Mouse (Mus musculus) R1 (cell line): ENCODE results near the gene Rcsd1.
A peak's percentile ranks its signal among the peaks of the same experiment; 100 is the strongest.

Experiments
- DNase-seq: peaks from one replicate; pipeline ENCODE4 v3.0.0-alpha.2; 2018; ENCODE audit warnings: low read depth, low spot score

Rcsd1 gene

DNA sequence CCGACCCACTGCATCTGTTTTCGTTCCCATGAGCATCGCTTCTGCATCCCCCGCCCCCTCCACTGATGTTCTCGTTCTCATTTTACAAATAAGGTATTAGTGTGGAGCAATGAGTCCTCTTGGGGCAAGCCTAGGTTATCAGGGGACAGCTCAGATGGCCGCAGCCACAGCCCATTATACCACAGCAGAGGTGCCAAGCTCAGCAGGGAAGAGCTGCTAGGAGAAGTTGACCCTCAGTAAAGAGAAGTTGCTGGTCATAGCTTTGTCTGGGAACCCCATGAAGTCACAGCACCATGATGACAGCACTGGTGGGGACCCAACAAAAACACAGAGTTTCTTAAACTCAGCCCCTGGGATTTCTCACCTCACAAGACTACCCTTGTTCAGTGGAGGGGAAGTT lies 47.8 kb downstream of the Rcsd1 start:
- DNase-seq: no peak

- no peak for DNase-seq
These were observed 48.4 kb downstream of the Rcsd1 start for GRCm38 (mm10) chr1:165661191-165661590.

DNA sequence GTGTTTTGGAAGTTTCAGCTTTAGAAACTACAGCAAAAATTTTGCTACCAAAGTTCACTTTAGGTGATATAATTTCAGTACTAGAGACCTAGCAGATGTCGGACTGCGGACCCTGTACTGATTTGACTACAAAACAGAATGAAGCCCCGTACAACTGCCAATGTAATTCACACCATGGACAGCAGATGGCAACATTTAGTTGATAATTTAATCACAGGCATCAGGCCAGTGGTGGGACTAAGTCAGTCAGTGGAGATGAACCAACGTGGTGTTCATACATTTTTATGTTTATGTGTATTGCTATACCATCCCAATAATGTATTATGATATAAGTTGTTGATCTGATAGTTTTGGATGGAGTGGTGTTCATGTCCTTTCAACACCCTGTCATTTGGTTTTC lies 48.8 kb downstream of the Rcsd1 start:
- peak; percentile 62 for DNase-seq

- peak; percentile 91 for DNase-seq
These were observed 51.0 kb downstream of the Rcsd1 start for GRCm38 (mm10) chr1:165658602-165659001.

- no peak for DNase-seq
These were observed 54.1 kb downstream of the Rcsd1 start for GRCm38 (mm10) chr1:165655482-165655881.

DNA sequence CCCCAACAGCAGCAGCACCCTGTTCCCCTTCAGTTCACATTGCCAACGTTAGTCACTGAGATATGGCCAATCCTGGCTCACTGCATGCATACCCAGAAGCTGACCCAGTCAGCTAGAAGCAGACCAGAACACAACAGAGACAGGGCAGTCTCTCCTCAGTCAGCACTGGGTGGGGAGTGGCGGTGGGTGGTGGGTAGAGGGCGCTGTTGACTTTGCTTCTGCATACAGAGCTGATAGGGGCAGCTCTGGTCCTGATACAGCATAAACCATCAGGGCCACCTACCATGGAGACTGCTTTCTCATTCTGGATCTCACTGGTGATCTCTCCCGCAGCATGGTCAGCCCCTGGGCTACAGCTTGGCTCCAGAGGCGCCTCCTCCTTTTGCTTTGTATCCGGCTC lies 54.5 kb downstream of the Rcsd1 start:
- peak; percentile 72 for DNase-seq

DNA sequence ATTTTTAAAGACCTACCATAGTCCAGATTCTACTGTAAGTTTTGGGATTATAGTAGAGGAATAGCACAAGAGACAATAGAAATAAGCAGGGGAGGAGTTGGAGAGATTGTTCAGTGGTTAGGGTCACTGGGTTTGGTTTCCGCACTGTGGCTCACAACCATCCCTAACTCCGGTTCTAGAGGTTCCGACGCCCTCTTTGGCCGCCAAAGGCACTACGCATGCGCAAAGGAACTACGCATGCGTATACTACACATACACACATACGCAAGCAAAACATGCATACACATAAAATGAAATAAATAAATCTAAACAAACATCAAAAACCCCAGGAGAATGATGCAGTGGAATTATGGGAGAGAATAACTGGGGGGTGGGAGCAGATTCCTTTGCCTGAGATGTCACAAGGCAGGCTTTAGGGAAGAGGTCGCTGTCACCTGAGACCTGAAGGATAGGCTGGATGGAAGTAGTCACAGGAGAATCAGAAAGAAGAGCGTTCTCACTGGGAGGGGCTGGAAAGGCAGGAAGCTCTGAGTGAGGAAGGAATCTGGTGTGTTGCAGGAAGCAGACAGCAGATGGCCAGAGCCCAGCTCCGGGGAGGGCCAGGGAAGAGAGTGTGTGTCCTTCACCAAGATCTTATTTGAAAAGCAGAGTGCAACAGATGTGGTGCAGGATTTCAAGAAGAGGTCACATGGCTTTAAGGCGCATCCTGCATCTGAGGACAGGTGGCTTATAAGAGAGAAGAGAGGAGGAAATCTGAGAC lies 56.3 kb downstream of the Rcsd1 start:
- peak; percentile 94 for DNase-seq

- DNase-seq: peak; percentile 96
These were observed 57.0 kb downstream of the Rcsd1 start for GRCm38 (mm10) chr1:165652507-165652906.

- DNase-seq: no peak
These were observed 58.4 kb downstream of the Rcsd1 start for GRCm38 (mm10) chr1:165651158-165651557.

DNA sequence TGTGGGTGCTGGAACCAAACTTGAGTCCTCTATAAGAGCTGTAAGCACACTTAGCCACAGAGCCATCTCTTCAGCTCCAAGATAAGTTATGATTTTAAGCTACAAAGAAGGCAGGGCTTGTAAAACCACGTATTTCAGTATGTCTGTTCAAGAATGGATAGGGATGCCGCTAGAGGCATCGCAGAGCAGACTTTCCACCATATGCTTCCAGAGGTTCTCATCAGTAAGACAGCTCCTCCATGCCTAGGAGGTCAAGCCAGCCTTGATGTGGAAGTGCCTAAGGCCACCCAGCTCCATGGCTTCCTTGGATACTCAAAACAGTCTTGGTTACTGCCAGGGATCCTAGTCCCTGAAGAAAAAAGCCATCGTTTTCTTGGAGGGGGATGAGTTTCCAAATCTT lies 64.5 kb downstream of the Rcsd1 start:
- DNase-seq: peak; percentile 56

GRCm38 (mm10) chr1:165643735-165644134 lies 65.8 kb downstream of the Rcsd1 start:
- no peak for DNase-seq

- no peak for DNase-seq
These were observed 66.7 kb downstream of the Rcsd1 start for GRCm38 (mm10) chr1:165642780-165643311.

DNA sequence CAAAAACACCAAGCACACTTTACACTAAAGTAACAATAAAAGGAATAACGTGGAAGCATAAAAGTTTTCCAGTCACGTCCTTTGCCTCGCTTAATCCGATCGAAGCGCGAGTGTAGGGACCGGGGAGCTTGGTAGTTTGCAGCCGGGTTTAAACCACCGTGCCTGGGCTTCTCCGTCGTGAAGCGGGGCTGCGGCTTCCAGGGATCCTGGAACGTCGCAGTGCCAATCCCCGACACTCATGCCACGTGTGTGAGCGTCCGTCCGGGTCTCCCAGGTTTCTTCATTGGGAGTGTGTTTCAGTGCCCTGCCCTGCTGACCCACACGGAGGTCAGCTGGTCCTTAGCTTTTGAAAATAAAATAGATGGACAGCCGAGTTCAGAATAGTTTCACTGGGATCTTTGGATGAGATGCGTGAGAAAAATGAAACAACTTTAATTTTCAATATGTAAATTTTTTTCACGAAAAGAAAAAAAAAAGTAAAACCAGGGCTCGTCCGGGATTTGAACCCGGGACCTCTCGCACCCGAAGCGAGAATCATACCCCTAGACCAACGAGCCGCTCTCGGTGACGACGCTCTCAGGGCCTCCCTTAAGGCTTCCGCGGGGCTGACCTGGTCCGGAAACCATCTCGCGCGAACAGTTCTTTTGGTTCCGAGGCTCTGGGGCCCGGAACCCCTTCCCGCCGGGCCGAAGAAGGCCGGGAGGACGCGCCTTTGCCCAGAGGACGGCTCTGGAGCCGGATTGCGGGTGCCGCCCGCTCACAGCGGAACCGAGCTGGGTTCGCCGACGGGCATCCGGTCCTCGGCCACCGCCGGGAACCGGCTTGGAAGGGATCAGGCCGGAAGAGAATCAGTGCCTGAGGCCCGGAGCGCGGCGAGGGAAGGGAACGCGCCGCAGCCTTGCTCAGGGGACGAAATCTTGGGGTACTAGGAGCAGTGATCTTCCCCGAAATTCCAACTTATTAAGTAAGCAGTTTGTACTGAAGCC lies 67.5 kb downstream of the Rcsd1 start:
- DNase-seq: peak; percentile 84

DNA sequence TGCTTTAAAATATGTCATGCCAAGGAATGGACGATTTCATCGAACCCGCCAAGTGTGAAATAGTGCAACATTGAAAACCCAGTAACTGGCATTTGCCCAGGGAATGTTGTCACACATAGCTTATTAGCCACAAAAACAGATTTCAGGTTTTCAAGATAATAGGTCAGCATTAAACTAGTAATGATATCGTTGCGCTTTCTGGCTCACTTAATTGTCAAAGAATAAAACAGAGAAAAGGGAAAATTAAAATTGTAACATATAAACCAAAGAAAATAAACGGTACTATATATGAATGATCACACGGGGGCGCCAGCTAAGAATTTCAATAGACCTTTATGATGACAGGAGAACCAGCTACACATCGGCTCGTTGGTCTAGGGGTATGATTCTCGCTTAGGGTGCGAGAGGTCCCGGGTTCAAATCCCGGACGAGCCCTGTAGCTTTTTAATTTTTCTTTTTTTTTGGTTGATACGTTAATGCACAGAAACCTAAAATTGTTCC lies 68.2 kb downstream of the Rcsd1 start:
- peak; percentile 75 for DNase-seq

DNA sequence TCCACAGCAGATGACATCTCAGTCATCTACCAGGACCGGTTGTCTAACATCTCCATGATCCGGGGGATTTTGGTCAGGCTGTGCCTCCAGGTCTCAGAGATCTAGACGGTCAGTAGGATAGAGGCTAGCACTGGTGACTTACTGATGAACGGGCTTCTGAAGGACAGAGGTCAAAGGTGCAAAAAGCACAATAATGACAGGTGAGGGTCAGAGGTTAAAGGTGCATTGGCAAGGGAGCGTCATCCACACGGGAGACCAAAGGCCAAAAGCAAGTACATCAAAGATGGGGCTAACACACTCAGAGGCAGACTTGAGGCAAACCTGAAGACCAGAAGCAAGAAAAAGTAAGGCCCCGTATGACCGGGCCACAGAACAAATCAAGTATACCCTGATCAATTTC lies 73.3 kb downstream of the Rcsd1 start:
- no peak for DNase-seq

GRCm38 (mm10) chr1:165635055-165635897 lies 74.3 kb downstream of the Rcsd1 start:
- DNase-seq: no peak

- peak; percentile 99 for DNase-seq
These were observed 75.2 kb downstream of the Rcsd1 start, which contains the start of gene Mpzl1 for GRCm38 (mm10) chr1:165634151-165634884. Mpzl1 (minus strand) TSS chr1:165634538.

DNA sequence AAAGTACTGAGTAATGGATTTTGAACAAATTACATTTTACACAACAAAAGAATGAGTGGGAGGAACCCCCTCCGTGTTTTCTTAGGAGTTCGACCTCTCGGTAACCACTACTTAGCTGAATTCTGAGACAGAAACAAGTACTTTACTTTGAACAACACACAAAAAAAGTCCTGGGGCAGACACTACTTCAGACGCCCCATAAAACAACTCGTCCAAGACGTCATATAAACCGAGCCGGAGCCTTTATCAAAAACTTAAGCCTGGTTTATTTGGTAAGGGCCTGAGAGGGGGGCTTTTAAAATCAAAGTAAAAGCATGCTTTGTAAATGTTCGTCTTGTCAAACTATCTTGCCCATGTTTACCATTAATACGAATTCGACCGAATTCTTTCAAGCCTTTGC lies 76.2 kb downstream of the Rcsd1 start:
- DNase-seq: no peak

- no peak for DNase-seq
These were observed 78.4 kb downstream of the Rcsd1 start for GRCm38 (mm10) chr1:165631136-165631535.

DNA sequence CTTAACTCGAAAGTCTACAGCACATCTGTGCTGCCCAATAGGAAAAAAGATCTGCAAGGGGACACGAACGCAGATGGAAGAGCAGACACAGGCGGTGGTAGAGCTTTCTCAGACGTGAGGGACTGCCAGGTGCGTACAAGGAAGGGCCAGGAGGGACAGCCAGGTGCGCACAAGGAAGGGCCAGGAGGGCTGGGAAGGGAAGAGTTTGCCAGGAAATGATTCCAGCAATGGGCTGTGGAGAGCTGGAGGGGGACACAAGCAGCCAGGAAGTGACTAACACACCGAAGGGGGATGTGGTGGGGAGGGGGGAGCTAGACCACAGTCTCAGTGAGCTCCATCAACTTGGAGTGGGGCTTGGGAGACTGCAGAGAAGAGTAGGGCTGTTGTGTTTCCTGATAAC lies 79.6 kb downstream of the Rcsd1 start:
- no peak for DNase-seq
